Mouse (Mus musculus) megakaryocyte, embryonic 14.5 days (primary cell): ENCODE data around the gene Adipoq.
"Not testable (repeated sequence)": the region's sequence is repeated elsewhere in the genome, so short reads cannot be mapped to it uniquely, and the experiment has no call there.

Experiments used
- FLI1 ChIP-seq: IDR thresholded peaks from 2 replicates; pipeline ENCODE4 v1.6.1; 2012; ENCODE audit warnings: low read length, inconsistent platforms, mixed read lengths
- GATA1 ChIP-seq: IDR thresholded peaks from 3 replicates; pipeline ENCODE4 v1.6.1; 2012; ENCODE audit warnings: mixed read lengths, low read length, inconsistent platforms, borderline replicate concordance

DNA sequence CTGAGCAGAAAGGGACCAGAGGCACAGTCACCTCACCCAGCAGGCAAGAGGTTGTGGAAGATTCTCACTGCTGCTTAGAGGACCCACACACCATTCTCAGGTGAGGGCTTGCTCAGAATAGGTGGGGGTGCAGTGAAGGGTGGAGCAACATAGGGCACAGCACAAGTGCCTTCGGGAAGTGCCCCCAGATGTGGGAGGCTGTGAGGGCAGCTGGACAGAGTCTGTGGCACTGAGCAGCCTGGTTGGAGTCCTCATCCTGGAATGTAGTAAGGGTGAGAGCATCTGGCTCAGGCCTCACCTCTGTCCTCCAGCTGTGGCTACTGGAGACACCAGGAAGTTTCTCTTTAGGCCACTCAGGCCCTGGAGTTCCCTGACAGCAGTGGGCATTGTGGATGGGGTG lies 49.5 kb upstream of the Adipoq start:
- TF ChIP-seq GATA1, FLI1: not testable (repeated sequence)
